Mouse (Mus musculus): ENCODE results near the gene Tac4. TPM values are rescaled to one million over a fixed set of nuclear protein-coding genes. Genes with fewer than 3 reads are reported as not detected.

Tac4 gene
- 0.18 and 0.53 TPM in 2 replicates for total RNA-seq (2012; rRNA removed)

GRCm38 (mm10) chr11:95261178-95261751, at the start of gene Tac4:
TSS of gene Tac4 (plus strand) at chr11:95261529.
- in situ Hi-C loops (cut with MboI; ENCODE audit: low sequenced_read_pairs in 2 of 2, unreplicated experiment in 2 of 2), result no loop called here
- Histone ChIP-seq H3K9ac (ENCODE audit: insufficient read depth, low read depth, low read length, poor library complexity, severe bottlenecking) (no peak within 1 kb of the TSS), H3K4me1 (ENCODE audit: control insufficient read depth in 2 of 2, insufficient read depth in 2 of 2, low read length in 2 of 2, poor library complexity in 1 of 2) (peaks cover 5 to 39% of the 10 kb centered on the region in 2 experiments), H3K36me3 (ENCODE audit: control insufficient read depth, insufficient read depth, low read length, poor library complexity, severe bottlenecking) (peaks cover 3% of the 10 kb centered on the region; the same call in 1 of the 2 replicates), H3K4me3 (ENCODE audit: insufficient read depth in 1 of 2, low read depth in 1 of 2, low read length in 2 of 2, poor library complexity in 1 of 2, severe bottlenecking in 1 of 2) (no peak within 1 kb of the TSS), H3K9me3 (ENCODE audit: control insufficient read depth, insufficient read depth, low read depth, low read length) (no peaks in the 10 kb centered on the region), H3K27ac (ENCODE audit: insufficient read depth, low read depth, low read length, poor library complexity, severe bottlenecking) (no peak within 1 kb of the TSS)
- DNase-seq (ENCODE audit: low read depth, low spot score), result no peak
- TF ChIP-seq ZC3H11A (IDR thresholded peaks at IDR 0.05; ENCODE audit: borderline replicate concordance, low read depth, low read length) (no peak), HCFC1 (IDR thresholded peaks at IDR 0.05; ENCODE audit: borderline replicate concordance, insufficient read depth, low read length) (no peak), ZNF384 (IDR thresholded peaks at IDR 0.05; ENCODE audit: low read depth, low read length) (no peak), MAFK (IDR thresholded peaks at IDR 0.05; ENCODE audit: insufficient read depth, low read depth, low read length) (no peak), CHD2 (IDR thresholded peaks at IDR 0.05; ENCODE audit: low read depth, low read length) (no peak)

- H3K9me3 ChIP-seq (ENCODE audit: control insufficient read depth, insufficient read depth, low read depth, low read length), result no peaks in the 10 kb centered on the region
- H3K4me3 ChIP-seq (ENCODE audit: insufficient read depth in 1 of 2, low read depth in 1 of 2, low read length in 2 of 2, poor library complexity in 1 of 2, severe bottlenecking in 1 of 2), result peak overlapping the region in 1 of 2 experiments; percentile 35; a peak in 1 of 4 replicates
- H3K36me3 ChIP-seq (ENCODE audit: control insufficient read depth, insufficient read depth, low read length, poor library complexity, severe bottlenecking), result no peaks in the 10 kb centered on the region
- H3K27ac ChIP-seq (ENCODE audit: insufficient read depth, low read depth, low read length, poor library complexity, severe bottlenecking), result no peak overlapping the region
- TF ChIP-seq CHD2 (IDR thresholded peaks at IDR 0.05; ENCODE audit: low read depth, low read length) (no peak), ZC3H11A (IDR thresholded peaks at IDR 0.05; ENCODE audit: borderline replicate concordance, low read depth, low read length) (no peak), MAFK (IDR thresholded peaks at IDR 0.05; ENCODE audit: insufficient read depth, low read depth, low read length) (no peak), HCFC1 (IDR thresholded peaks at IDR 0.05; ENCODE audit: borderline replicate concordance, insufficient read depth, low read length) (no peak), ZNF384 (IDR thresholded peaks at IDR 0.05; ENCODE audit: low read depth, low read length) (no peak)
- in situ Hi-C loops (cut with MboI; ENCODE audit: low sequenced_read_pairs in 2 of 2, unreplicated experiment in 2 of 2), result no loop called here
- DNase-seq (ENCODE audit: low read depth, low spot score), result no peak
- no peak overlapping the region for H3K9ac ChIP-seq (ENCODE audit: insufficient read depth, low read depth, low read length, poor library complexity, severe bottlenecking)
- peaks cover 9 to 25% of the 10 kb centered on the region in 2 experiments; a peak in 3 of 4 replicates for H3K4me1 ChIP-seq (ENCODE audit: control insufficient read depth in 2 of 2, insufficient read depth in 2 of 2, low read length in 2 of 2, poor library complexity in 1 of 2)
These were observed 47.7 kb upstream of the Tac4 start for GRCm38 (mm10) chr11:95213607-95214006.

GRCm38 (mm10) chr11:95214305-95214704, 47.0 kb upstream of the Tac4 start:
- no peak for TF ChIP-seq MAFK (IDR thresholded peaks at IDR 0.05; ENCODE audit: insufficient read depth, low read depth, low read length)
- TF ChIP-seq HCFC1 (IDR thresholded peaks at IDR 0.05; ENCODE audit: borderline replicate concordance, insufficient read depth, low read length), result no peak
- no peak for TF ChIP-seq CHD2 (IDR thresholded peaks at IDR 0.05; ENCODE audit: low read depth, low read length)
- no peak for TF ChIP-seq ZNF384 (IDR thresholded peaks at IDR 0.05; ENCODE audit: low read depth, low read length)
- no peak for TF ChIP-seq ZC3H11A (IDR thresholded peaks at IDR 0.05; ENCODE audit: borderline replicate concordance, low read depth, low read length)
- Histone ChIP-seq H3K36me3 (ENCODE audit: control insufficient read depth, insufficient read depth, low read length, poor library complexity, severe bottlenecking) (no peaks in the 10 kb centered on the region), H3K27ac (ENCODE audit: insufficient read depth, low read depth, low read length, poor library complexity, severe bottlenecking) (no peak overlapping the region), H3K9ac (ENCODE audit: insufficient read depth, low read depth, low read length, poor library complexity, severe bottlenecking) (no peak overlapping the region; the same call in 1 of the 2 replicates), H3K9me3 (ENCODE audit: control insufficient read depth, insufficient read depth, low read depth, low read length) (no peaks in the 10 kb centered on the region), H3K4me1 (ENCODE audit: control insufficient read depth in 2 of 2, insufficient read depth in 2 of 2, low read length in 2 of 2, poor library complexity in 1 of 2) (peaks cover 9 to 25% of the 10 kb centered on the region in 2 experiments; a peak in 3 of 4 replicates), H3K4me3 (ENCODE audit: insufficient read depth in 1 of 2, low read depth in 1 of 2, low read length in 2 of 2, poor library complexity in 1 of 2, severe bottlenecking in 1 of 2) (peak overlapping the region in 1 of 2 experiments; percentile 35; a peak in 2 of 4 replicates)
- no peak for DNase-seq (ENCODE audit: low read depth, low spot score)
- in situ Hi-C loops (cut with MboI; ENCODE audit: low sequenced_read_pairs in 2 of 2, unreplicated experiment in 2 of 2), result no loop called here

GRCm38 (mm10) chr11:95216193-95216592, 45.1 kb upstream of the Tac4 start:
- no peaks in the 10 kb centered on the region for H3K36me3 ChIP-seq (ENCODE audit: control insufficient read depth, insufficient read depth, low read length, poor library complexity, severe bottlenecking)
- no peak for TF ChIP-seq CHD2 (IDR thresholded peaks at IDR 0.05; ENCODE audit: low read depth, low read length)
- TF ChIP-seq MAFK (IDR thresholded peaks at IDR 0.05; ENCODE audit: insufficient read depth, low read depth, low read length), result no peak
- TF ChIP-seq HCFC1 (IDR thresholded peaks at IDR 0.05; ENCODE audit: borderline replicate concordance, insufficient read depth, low read length), result no peak
- no peak for TF ChIP-seq ZNF384 (IDR thresholded peaks at IDR 0.05; ENCODE audit: low read depth, low read length)
- no peak for TF ChIP-seq ZC3H11A (IDR thresholded peaks at IDR 0.05; ENCODE audit: borderline replicate concordance, low read depth, low read length)
- DNase-seq (ENCODE audit: low read depth, low spot score), result no peak
- no peak overlapping the region for H3K4me3 ChIP-seq (ENCODE audit: insufficient read depth in 1 of 2, low read depth in 1 of 2, low read length in 2 of 2, poor library complexity in 1 of 2, severe bottlenecking in 1 of 2)
- H3K9me3 ChIP-seq (ENCODE audit: control insufficient read depth, insufficient read depth, low read depth, low read length), result no peaks in the 10 kb centered on the region
- H3K27ac ChIP-seq (ENCODE audit: insufficient read depth, low read depth, low read length, poor library complexity, severe bottlenecking), result no peak overlapping the region
- in situ Hi-C loops (cut with MboI; ENCODE audit: low sequenced_read_pairs in 2 of 2, unreplicated experiment in 2 of 2), result no loop called here
- H3K4me1 ChIP-seq (ENCODE audit: control insufficient read depth in 2 of 2, insufficient read depth in 2 of 2, low read length in 2 of 2, poor library complexity in 1 of 2), result peaks cover 9 to 20% of the 10 kb centered on the region in 2 experiments; a peak in 3 of 4 replicates
- no peak overlapping the region for H3K9ac ChIP-seq (ENCODE audit: insufficient read depth, low read depth, low read length, poor library complexity, severe bottlenecking)
